Mouse (Mus musculus) bone marrow macrophage, adult 2 months (primary cell): ENCODE measurements around the gene Glce.

ENCODE experiments used
- CTCF ChIP-seq: IDR thresholded peaks from 2 replicates; pipeline ENCODE4 v1.5.1; 2012; ENCODE audit warnings: low read depth, mild to moderate bottlenecking, low read length, moderate library complexity
- POLR2A ChIP-seq: IDR thresholded peaks from 2 replicates; pipeline ENCODE4 v1.6.1; 2012; ENCODE audit warnings: mild to moderate bottlenecking, low read depth, low read length, borderline replicate concordance

DNA sequence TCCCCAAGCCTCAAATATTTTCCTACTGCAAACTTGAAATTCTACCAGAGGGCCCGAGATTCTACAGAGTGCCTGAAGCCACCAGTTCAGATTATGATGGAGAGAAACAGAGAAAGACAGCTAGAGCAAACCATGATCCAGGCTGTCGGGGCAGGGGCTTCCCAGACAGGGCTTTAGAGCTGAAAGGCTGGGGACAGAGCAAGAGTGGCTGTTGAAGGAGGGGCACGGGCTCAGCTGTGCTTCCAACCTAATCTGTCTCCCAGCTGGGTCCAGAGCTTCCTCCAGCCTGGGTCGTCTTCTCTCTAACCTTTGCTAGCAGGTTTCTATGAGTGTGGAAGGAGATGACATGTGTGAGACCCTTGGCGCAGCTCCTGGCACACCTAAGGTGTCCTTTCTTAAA is 44.2 kb upstream of the Glce start:
- TF ChIP-seq CTCF (no peak), POLR2A (no peak)
